Mouse (Mus musculus): Measurements from ENCODE around the gene Tulp4.
"Not testable (repeated sequence)": the region's sequence is repeated elsewhere in the genome, so short reads cannot be mapped to it uniquely, and the experiment has no call there.

Tulp4 gene

GRCm38 (mm10) chr17:6279772-6280171, 173.5 kb downstream of the Tulp4 start:
- DNase-seq (ENCODE audit: low spot score) = not testable (repeated sequence)

DNA sequence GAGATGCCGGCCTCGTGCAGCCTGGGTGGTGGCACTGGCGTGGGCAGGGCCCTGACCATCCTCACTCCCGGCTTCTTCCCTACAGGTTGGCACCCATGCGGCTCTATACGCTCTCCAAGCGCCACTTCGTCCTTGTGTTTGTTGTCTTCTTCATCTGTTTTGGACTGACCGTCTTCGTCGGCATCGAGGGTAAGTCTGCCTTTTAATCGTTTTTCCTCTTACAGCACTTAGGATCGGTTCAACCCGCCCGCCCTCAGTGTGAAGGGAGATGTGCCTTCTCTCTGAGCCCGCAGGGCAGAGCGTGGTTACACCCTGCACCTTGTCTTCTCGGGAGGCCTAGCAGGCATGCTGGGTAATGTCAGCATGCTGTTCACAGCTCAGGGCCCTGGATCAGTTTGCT, 174.3 kb downstream of the Tulp4 start:
- not testable (repeated sequence) for DNase-seq (ENCODE audit: low spot score)

- not testable (repeated sequence) for DNase-seq (ENCODE audit: low spot score)
These were observed 176.9 kb downstream of the Tulp4 start for GRCm38 (mm10) chr17:6283137-6283536.

DNA sequence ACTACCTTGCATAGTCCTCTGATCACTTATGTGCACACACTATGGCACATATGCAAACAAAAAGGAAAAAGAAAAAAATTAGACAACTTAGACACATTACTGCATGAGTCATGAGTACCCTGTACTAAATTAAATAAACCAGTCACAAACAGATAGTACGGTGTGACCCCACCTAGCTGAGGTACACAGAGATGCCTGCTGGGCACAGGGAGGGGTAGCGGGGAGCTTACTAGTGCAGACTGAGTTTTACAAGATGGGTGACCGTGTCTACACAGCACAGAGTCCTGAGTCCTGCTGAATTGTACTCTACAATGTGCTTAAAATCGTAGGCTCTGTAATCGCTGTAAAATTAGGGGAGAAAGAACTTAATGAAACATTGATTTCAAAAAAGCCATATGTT, 179.9 kb downstream of the Tulp4 start:
- DNase-seq (ENCODE audit: low spot score) = not testable (repeated sequence)

DNA sequence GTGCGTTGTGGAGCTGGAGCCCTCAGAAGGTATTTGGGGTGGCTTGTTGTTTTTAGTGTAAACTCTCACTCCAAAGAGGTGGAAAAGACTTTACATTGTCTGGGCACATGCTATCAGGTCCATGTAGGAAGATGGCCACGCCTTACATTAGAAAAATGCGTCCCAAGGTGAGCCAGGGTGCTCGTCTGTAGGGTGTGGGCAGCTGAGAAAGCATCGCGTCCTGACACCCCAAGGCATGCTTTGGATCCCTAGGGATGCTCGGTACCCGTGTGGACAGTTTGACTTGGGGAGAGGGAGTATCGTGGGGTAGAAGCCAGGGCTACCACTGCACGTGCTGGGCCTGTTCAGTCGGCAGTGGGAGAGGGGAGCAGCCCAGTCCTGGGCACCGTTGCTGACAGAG, 182.8 kb downstream of the Tulp4 start:
- not testable (repeated sequence) for DNase-seq (ENCODE audit: low spot score)

DNA sequence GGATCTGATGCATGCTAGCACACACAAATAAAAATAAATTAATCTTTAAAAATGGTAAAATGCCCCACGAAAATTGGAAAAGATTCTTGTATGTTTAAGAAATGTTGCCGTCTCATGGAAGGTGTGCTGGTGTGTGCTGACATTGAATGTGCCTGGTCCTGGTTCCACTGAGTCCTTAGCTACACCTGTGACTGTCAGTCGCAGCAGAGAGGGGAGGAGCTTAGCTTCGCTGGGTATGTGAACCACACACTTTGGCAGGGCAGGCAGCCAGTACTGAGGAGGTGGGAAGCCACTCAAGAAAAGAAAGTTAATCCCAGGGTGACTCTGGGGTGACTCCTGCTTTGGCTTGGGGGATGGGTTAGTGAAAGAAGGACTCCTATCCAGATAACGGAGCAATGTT, 187.6 kb downstream of the Tulp4 start:
- not testable (repeated sequence) for DNase-seq (ENCODE audit: low spot score)

GRCm38 (mm10) chr17:6297060-6297795, 191.0 kb downstream of the Tulp4 start:
- DNase-seq (ENCODE audit: low spot score) = not testable (repeated sequence)

DNA sequence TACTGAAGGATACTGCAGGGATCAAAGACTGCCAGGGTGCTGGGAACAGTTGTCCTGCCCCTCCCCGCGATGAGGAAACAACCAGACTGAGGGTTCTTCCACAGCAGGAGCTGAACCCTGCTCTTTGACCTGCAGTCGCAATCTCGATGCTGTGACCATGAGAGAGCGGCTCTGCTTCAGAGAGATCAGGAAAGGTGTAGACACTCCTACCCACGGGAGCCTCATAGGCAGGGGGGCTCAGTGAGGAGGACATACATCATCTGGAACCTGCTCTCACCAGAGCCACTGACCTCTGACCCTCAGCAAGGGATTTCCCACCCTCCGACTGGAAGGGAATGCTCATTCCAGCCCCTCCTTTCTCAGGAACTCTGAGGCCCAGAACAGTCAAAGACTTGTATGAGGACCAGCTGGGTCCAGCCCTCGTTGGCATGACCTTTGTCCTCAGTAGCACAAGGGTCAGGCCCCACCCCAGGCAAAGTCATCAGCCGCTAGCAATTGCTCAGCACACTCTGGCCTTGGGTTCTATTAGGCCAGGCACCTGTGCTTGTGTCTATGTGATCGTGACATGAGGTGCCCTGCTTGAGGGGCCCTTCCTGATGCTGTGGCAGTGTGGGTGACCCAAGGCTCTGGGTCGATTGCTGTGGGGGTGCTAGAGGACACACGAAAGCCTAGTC, 194.1 kb downstream of the Tulp4 start:
- not testable (repeated sequence) for DNase-seq (ENCODE audit: low spot score)
